Mouse (Mus musculus) midbrain, embryonic 13.5 days (tissue): ENCODE results near the gene Dhps. TPM values are rescaled to one million over a fixed set of nuclear protein-coding genes. Genes with fewer than 3 reads are reported as not detected.

Source experiments
- ATAC-seq: fragments of 200-750 bp; cut with Nextera tagmentation; 2 replicates; pipeline ENCODE4 v1.8.0; 2017; ENCODE audit warnings: mild to moderate bottlenecking, moderate TSS enrichment, moderate library complexity
- H3K27ac ChIP-seq: fragments of 300-500 bp; sonication (generic); 2 replicates; pipeline ENCODE4 v1.5.1; 2015; ENCODE audit warnings: inconsistent platforms, mild to moderate bottlenecking, moderate library complexity
- H3K27me3 ChIP-seq: fragments of 300-500 bp; sonication (generic); 2 replicates; pipeline ENCODE4 v1.6.1; 2015; ENCODE audit warnings: mild to moderate bottlenecking, inconsistent platforms
- H3K36me3 ChIP-seq: fragments of 300-500 bp; sonication (generic); 2 replicates; pipeline ENCODE4 v1.6.1; 2015; ENCODE audit warnings: mild to moderate bottlenecking, inconsistent platforms
- H3K4me1 ChIP-seq: fragments of 300-500 bp; sonication (generic); replicated peaks from 2 replicates; pipeline ENCODE4 v1.6.1; 2015; ENCODE audit warnings: inconsistent platforms
- H3K4me2 ChIP-seq: fragments of 300-500 bp; sonication (generic); replicated peaks from 2 replicates; pipeline ENCODE4 v1.6.1; 2015; ENCODE audit warnings: moderate library complexity, mild to moderate bottlenecking, inconsistent platforms
- H3K4me3 ChIP-seq: fragments of 300-500 bp; sonication (generic); replicated peaks from 2 replicates; pipeline ENCODE4 v1.5.1; 2015; ENCODE audit warnings: mild to moderate bottlenecking, inconsistent platforms
- H3K9ac ChIP-seq: fragments of 300-500 bp; sonication (generic); replicated peaks from 2 replicates; pipeline ENCODE4 v1.6.1; 2015; ENCODE audit warnings: mild to moderate bottlenecking, inconsistent platforms
- H3K9me3 ChIP-seq: fragments of 300-500 bp; sonication (generic); 2 replicates; pipeline ENCODE4 v1.6.1; 2016; ENCODE audit warnings: mild to moderate bottlenecking, inconsistent platforms
- WGBS: fragments of 180-500 bp; shearing (Covaris S2); methylation state at CpG from one replicate; pipeline ENCODE4 v1.1.7; 2015; 5-methylcytosine and 5-hydroxymethylcytosine counted together
- polyA plus RNA-seq: library from polyadenylated mRNA; unstranded; fragments of >200 nt; fragmentation: Nextera tagmentation; extraction: Ambion mirVana; gene quantifications from 2 replicates; pipeline ENCODE4 v1.2.1, GENCODE M21; 2015

Gene Dhps
- polyA plus RNA-seq, 1 experiment from 2014 or later, result 93.2 TPM

- Histone ChIP-seq H3K27ac (no peak overlapping the region), H3K27me3 (no peaks in the 10 kb centered on the region), H3K36me3 (peaks cover 64% of the 10 kb centered on the region), H3K4me2 (no peak overlapping the region), H3K4me1 (peaks cover 9% of the 10 kb centered on the region), H3K4me3 (no peak overlapping the region), H3K9me3 (no peaks in the 10 kb centered on the region), H3K9ac (no peak overlapping the region)
- 93% methylated on average over 2 of the region's 2 CpGs for WGBS
- ATAC-seq, result no peak
These were observed 4.4 kb upstream of the Dhps start for GRCm38 (mm10) chr8:85067155-85067554.

GRCm38 (mm10) chr8:85067982-85068381, 3.6 kb upstream of the Dhps start, which contains the start of gene Gm5741:
Gene Gm5741 (minus strand): TSS chr8:85067982.
- H3K4me1 ChIP-seq, result peaks cover 13% of the 10 kb centered on the region
- H3K27ac ChIP-seq, result no peak within 1 kb of the TSS
- peaks cover 57% of the 10 kb centered on the region for H3K36me3 ChIP-seq
- no peak within 1 kb of the TSS for H3K4me3 ChIP-seq
- H3K27me3 ChIP-seq, result no peaks in the 10 kb centered on the region
- 0 out of 2 replicates have a peak within 1 kb of the TSS, but pooled peaks have one; percentile 7 for H3K9ac ChIP-seq
- H3K4me2 ChIP-seq, result no peak within 1 kb of the TSS
- no peaks in the 10 kb centered on the region for H3K9me3 ChIP-seq
- no peak for ATAC-seq

DNA sequence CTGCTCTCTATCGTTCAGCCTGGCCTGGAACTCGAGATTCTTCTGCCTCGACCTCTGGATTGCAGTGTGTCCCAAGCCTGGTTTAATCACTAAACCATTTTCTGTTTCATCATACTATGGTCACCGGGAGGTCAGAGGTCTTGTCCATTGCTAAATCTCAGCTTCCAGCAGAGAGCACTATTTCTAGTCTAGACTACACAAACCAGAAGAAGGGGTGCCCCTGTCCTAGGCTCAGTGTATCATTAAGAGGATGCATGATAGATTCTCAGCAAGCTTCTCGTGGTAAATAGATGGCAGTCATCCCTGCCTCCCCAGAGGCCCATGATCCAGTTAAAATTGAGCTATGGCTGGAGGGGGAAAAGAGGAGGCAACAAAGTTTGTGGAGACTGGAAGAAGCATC, 516 bp upstream of the Dhps start:
- ATAC-seq, result no peak
- 87% methylated on average over 5 of the region's 5 CpGs for WGBS
- Histone ChIP-seq H3K27me3 (no peaks in the 10 kb centered on the region), H3K27ac (peak overlapping the region; percentile 93), H3K4me1 (peaks cover 17% of the 10 kb centered on the region), H3K4me2 (peak overlapping the region; percentile 68), H3K4me3 (peak overlapping the region; percentile 78), H3K36me3 (peaks cover 62% of the 10 kb centered on the region), H3K9me3 (no peaks in the 10 kb centered on the region), H3K9ac (0 out of 2 replicates have a peak overlapping the region, but pooled peaks have one; percentile 5)

DNA sequence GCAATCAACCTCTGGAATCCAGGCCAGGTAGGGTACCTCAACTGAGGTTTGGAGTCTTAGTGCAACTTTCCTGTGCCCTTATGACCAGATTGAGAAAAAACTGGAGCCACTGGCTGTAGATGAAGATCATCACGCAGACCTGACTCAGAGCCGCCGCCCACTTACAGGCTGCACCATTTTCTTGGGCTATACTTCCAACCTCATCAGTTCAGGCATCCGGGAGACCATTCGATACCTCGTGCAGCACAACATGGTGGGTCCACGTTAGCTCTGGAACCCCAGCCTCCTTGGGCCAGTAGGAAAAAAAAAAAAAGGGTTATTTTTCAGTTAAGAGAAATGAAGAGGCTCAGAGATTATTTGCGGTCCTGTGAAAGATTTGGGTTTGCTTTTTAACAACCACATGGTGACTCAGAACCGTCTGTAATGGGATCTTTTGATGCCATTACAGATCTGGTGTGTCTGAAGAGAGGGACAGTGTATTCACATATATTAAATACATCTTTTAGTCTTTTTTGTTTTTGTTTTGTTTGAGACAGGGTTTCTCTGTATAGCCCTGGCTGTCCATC, 890 bp downstream of the Dhps start:
- H3K27ac ChIP-seq, result peak overlapping the region; percentile 93
- no peaks in the 10 kb centered on the region for H3K9me3 ChIP-seq
- WGBS, result 43% methylated on average over 9 of the region's 9 CpGs
- ATAC-seq, result no peak
- H3K27me3 ChIP-seq, result no peaks in the 10 kb centered on the region
- H3K36me3 ChIP-seq, result peaks cover 56% of the 10 kb centered on the region
- H3K4me3 ChIP-seq, result peak overlapping the region; percentile 78
- peak overlapping the region; percentile 68 for H3K4me2 ChIP-seq
- H3K4me1 ChIP-seq, result peaks cover 17% of the 10 kb centered on the region
- H3K9ac ChIP-seq, result peak overlapping the region; percentile 80

DNA sequence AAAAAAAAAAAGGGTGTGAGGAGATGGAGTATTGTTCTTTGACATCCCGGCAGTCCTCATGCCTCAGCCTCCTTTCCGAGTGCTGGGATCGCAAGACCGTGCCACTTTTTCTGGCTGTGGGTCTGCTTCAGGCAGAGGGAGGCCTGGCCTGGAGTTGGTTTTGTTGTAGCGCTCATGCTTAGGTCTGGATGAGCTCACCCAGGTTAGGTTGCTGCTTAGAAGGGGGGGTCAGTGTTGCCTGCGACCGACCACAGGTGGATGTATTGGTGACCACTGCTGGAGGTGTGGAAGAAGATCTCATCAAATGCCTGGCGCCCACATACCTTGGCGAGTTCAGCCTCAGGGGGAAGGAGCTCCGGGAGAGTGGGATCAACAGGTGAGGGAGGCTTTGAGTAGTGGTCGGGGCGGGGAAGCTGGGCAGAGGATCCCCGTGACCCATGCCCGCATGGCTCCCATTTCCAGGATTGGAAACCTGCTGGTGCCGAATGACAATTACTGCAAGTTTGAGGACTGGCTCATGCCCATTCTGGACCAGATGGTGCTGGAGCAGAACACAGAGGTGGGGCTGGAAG, 1.6 kb downstream of the Dhps start:
- H3K9me3 ChIP-seq, result no peaks in the 10 kb centered on the region
- WGBS, result 92% methylated on average over 15 of the region's 15 CpGs
- H3K4me3 ChIP-seq, result no peak overlapping the region
- H3K36me3 ChIP-seq, result peaks cover 54% of the 10 kb centered on the region
- peaks cover 17% of the 10 kb centered on the region for H3K4me1 ChIP-seq
- H3K9ac ChIP-seq, result no peak overlapping the region
- H3K4me2 ChIP-seq, result peak overlapping the region; percentile 68
- ATAC-seq, result no peak
- no peaks in the 10 kb centered on the region for H3K27me3 ChIP-seq
- no peak overlapping the region for H3K27ac ChIP-seq

DNA sequence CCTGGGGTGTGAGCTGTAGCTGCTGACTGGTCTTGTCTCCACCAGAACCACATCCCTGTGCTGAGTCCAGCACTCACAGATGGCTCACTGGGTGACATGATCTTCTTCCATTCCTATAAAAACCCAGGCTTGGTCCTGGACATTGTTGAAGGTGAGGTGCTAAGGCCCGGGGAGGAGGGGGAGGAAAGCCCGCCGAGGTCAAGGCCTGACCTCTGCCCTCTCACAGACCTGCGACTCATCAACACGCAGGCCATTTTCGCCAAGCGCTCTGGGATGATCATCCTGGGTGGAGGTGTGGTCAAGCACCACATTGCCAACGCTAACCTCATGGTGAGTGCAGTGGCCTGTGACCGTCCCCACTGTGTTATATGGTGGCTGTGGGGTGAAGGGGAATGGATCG, 2.6 kb downstream of the Dhps start:
- Histone ChIP-seq H3K27ac (no peak overlapping the region), H3K4me1 (peaks cover 17% of the 10 kb centered on the region), H3K4me2 (no peak overlapping the region), H3K27me3 (no peaks in the 10 kb centered on the region), H3K9ac (no peak overlapping the region), H3K36me3 (peaks cover 52% of the 10 kb centered on the region), H3K9me3 (no peaks in the 10 kb centered on the region), H3K4me3 (no peak overlapping the region)
- WGBS, result 88% methylated on average over 10 of the region's 10 CpGs
- no peak for ATAC-seq

DNA sequence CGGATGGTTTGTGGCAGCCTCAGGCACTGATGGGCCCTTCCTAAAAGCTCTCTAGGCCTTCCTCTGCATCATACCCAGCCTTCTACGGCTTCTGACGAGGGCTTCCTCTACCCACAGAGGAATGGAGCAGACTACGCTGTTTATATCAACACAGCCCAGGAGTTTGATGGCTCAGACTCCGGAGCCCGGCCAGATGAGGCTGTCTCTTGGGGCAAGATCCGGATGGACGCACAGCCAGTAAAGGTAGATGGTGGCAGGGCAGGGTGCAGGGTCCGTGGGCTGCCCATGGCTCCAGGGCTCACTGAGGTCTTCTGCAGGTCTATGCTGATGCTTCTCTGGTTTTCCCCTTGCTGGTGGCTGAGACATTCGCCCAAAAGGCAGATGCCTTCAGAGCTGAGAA, 3.1 kb downstream of the Dhps start:
- WGBS, result 94% methylated on average over 10 of the region's 10 CpGs
- Histone ChIP-seq H3K4me2 (no peak overlapping the region), H3K9me3 (no peaks in the 10 kb centered on the region), H3K4me3 (no peak overlapping the region), H3K27me3 (no peaks in the 10 kb centered on the region), H3K9ac (no peak overlapping the region), H3K36me3 (peaks cover 52% of the 10 kb centered on the region), H3K27ac (no peak overlapping the region), H3K4me1 (peaks cover 22% of the 10 kb centered on the region)
- ATAC-seq, result no peak

GRCm38 (mm10) chr8:85076001-85076400, 4.4 kb downstream of the Dhps start:
- no peaks in the 10 kb centered on the region for H3K27me3 ChIP-seq
- peaks cover 25% of the 10 kb centered on the region for H3K4me1 ChIP-seq
- H3K9me3 ChIP-seq, result no peaks in the 10 kb centered on the region
- peaks cover 52% of the 10 kb centered on the region for H3K36me3 ChIP-seq
- no peak overlapping the region for H3K9ac ChIP-seq
- no peak overlapping the region for H3K4me3 ChIP-seq
- no peak overlapping the region for H3K27ac ChIP-seq
- ATAC-seq, result no peak
- H3K4me2 ChIP-seq, result no peak overlapping the region
- WGBS, result 80% methylated on average over 9 of the region's 9 CpGs

DNA sequence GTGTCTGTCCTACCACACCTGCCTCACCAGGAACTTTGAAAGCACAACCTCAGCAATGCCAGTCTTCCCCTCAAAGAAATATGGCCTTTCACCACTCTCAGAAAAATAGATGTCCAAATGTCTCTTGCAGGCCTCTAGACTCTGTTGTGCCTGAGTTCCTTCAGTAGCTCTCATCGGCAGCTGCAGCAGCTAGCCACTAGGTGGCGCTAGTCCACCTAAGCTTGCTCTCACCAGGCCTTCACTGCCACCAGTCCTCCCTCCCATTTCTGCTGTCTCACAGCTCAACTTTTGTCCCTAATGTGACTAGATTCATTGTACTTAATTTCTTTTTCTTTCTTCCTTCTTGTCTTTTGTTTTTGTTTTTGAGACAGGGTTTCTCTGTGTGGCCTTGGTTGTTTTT, 5.4 kb downstream of the Dhps start:
- 0 out of 2 replicates have a peak overlapping the region, but pooled peaks have one; percentile 2 for H3K9ac ChIP-seq
- peak; percentile 53; the same call in 1 of the 2 replicates for ATAC-seq

GRCm38 (mm10) chr8:85080214-85080531, 8.6 kb downstream of the Dhps start:
- Histone ChIP-seq H3K27ac (peak overlapping the region; percentile 40; the same call in 1 of the 2 replicates), H3K27me3 (no peaks in the 10 kb centered on the region), H3K4me3 (peak overlapping the region; percentile 82), H3K4me1 (peaks cover 36% of the 10 kb centered on the region), H3K36me3 (peaks cover 30% of the 10 kb centered on the region), H3K4me2 (peak overlapping the region; percentile 96), H3K9me3 (no peaks in the 10 kb centered on the region), H3K9ac (peak overlapping the region; percentile 88)
- ATAC-seq, result no peak
- under 1% methylated on average over 25 of the region's 25 CpGs for WGBS

More for the DNA sequence above, 5.4 kb downstream of the Dhps start:
- no peak overlapping the region for H3K4me3 ChIP-seq
- peaks cover 32% of the 10 kb centered on the region for H3K4me1 ChIP-seq
- no peaks in the 10 kb centered on the region for H3K27me3 ChIP-seq
- 4% methylated on average over 2 of the region's 2 CpGs for whole genome bisulfite sequencing
- H3K27ac ChIP-seq, result no peak overlapping the region
- H3K4me2 ChIP-seq, result no peak overlapping the region
- no peaks in the 10 kb centered on the region for H3K9me3 ChIP-seq
- H3K36me3 ChIP-seq, result peaks cover 52% of the 10 kb centered on the region

- Histone ChIP-seq H3K4me3 (peak within 1 kb of the TSS; percentile 82), H3K27me3 (no peaks in the 10 kb centered on the region), H3K27ac (peak within 1 kb of the TSS; percentile 40; the same call in 1 of the 2 replicates), H3K9ac (peak within 1 kb of the TSS; percentile 88), H3K9me3 (no peaks in the 10 kb centered on the region), H3K4me2 (peak within 1 kb of the TSS; percentile 96), H3K36me3 (peaks cover 29% of the 10 kb centered on the region), H3K4me1 (peaks cover 36% of the 10 kb centered on the region)
- under 1% methylated on average over 30 of the region's 30 CpGs for WGBS
- peak; percentile 26 for ATAC-seq
These were observed 9.1 kb downstream of the Dhps start, which contains the start of gene Wdr83os for GRCm38 (mm10) chr8:85080532-85081215. Gene Wdr83os (plus strand): TSS chr8:85080740.

DNA sequence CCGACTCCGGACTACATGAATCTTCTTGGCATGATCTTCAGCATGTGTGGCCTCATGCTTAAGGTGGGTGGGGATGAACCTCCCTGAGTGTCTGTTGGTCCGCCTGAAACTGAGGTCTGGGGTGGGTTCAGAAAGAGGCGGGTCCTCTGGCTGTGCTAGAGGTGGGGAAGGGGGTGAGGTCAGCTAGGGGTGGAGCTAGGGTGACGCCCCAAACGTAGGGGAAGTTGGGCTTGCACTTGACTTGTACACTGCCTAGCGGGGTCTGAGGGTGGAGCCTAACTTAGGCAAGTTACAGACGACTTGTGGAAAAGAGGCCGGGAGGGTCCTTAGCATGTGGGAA, 9.6 kb downstream of the Dhps start, which contains the start of gene Wdr83:
Gene Wdr83 (minus strand): TSS at position 91 of the 340 bp plus-strand sequence.
- no peaks in the 10 kb centered on the region for H3K27me3 ChIP-seq
- H3K36me3 ChIP-seq, result peaks cover 24% of the 10 kb centered on the region
- 3% methylated on average over 9 of the region's 9 CpGs for WGBS
- ATAC-seq, result peak; percentile 40
- H3K27ac ChIP-seq, result peak within 1 kb of the TSS; percentile 40; the same call in 1 of the 2 replicates
- peak within 1 kb of the TSS; percentile 82 for H3K4me3 ChIP-seq
- peak within 1 kb of the TSS; percentile 96 for H3K4me2 ChIP-seq
- no peaks in the 10 kb centered on the region for H3K9me3 ChIP-seq
- peaks cover 36% of the 10 kb centered on the region for H3K4me1 ChIP-seq
- peak within 1 kb of the TSS; percentile 88 for H3K9ac ChIP-seq
